13 mouse cellular contexts compared by ENCODE assay signal in the genomic region with DNA sequence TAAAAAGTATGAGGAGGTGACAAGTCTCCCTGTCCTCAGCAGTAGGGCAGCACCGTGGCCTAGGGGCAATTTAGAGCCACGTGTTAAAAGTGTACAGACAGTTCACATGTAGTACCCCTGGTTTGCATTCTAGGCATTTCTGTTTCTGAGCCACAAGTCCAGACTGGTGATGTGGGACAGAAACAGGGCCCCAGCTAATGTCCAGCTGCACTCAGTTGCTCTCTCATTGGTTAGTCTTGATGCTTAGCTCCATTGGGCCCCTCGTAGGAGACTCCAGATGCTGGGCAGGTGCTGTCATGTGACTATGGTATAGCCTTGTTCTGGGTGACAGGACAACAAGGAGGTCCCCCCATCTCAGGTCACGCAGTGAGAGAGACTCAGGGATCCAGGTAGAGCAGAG. TPM values are rescaled to one million over a fixed set of nuclear protein-coding genes. Genes with fewer than 3 reads are reported as not detected.
DNase-seq lines count a peak whose midpoint lies in the region; ATAC-seq and TF ChIP-seq lines count a peak whose summit lies in the region.
"Had no signal": no experiment of that assay in that cellular context is flagged by ENCODE, and none has a peak within 500 bp of the region (broad histone marks: within the 10 kb centered on the region; RNA-seq: fewer than 3 reads in every experiment).

No protein-coding gene starts in this region.

- H3K4me1 ChIP-seq in E14TG2a.4 (replicated peaks; ENCODE audit: low read depth, low read length) = peaks cover 69% of the 10 kb centered on the region
- H3K4me1 ChIP-seq in embryonic facial prominence, embryonic 12.5 days = peaks cover 72% of the 10 kb centered on the region
- peaks cover 77% of the 10 kb centered on the region for H3K4me1 ChIP-seq in hindbrain, embryonic 14.5 days (replicated peaks; ENCODE audit: control insufficient read depth, insufficient read depth, low read length)
- H3K4me1 ChIP-seq in midbrain, embryonic 12.5 days = peaks cover 85% of the 10 kb centered on the region
- peaks cover 14% of the 10 kb centered on the region; the same call in 1 of the 2 replicates for H3K4me1 ChIP-seq in lung, postnatal 0 days (ENCODE audit: insufficient read depth, low read depth, low read length)
- H3K4me1 ChIP-seq: megakaryocyte, embryonic 14.5 days had no signal

- no peaks in the 10 kb centered on the region for H3K27me3 ChIP-seq in E14TG2a.4 (ENCODE audit: insufficient read depth, low read length)
- H3K27me3 ChIP-seq in embryonic facial prominence, embryonic 12.5 days = no peaks in the 10 kb centered on the region
- H3K27me3 ChIP-seq in hindbrain, embryonic 14.5 days (ENCODE audit: control insufficient read depth, insufficient read depth, low read length) = no peaks in the 10 kb centered on the region
- H3K27me3 ChIP-seq in midbrain, embryonic 12.5 days = no peaks in the 10 kb centered on the region
- no peaks in the 10 kb centered on the region for H3K27me3 ChIP-seq in lung, postnatal 0 days (replicated peaks; ENCODE audit: insufficient read depth, low read length)

- 0 out of 2 replicates have a peak, but pooled peaks have one; percentile 0 for TF ChIP-seq CTCF in E14TG2a.4 (conservative IDR thresholded peaks at IDR 0.05; ENCODE audit: low read length)
- TF ChIP-seq CTCF in lung, postnatal 0 days (IDR thresholded peaks at IDR 0.05) = no peak

- 37% methylated on average over 4 of the region's 4 CpGs for WGBS in embryonic facial prominence, embryonic 12.5 days
- WGBS in hindbrain, embryonic 14.5 days = 35% methylated on average over 4 of the region's 4 CpGs
- WGBS in midbrain, embryonic 12.5 days = 36% methylated on average over 4 of the region's 4 CpGs
- 59% methylated on average over 4 of the region's 4 CpGs for WGBS in lung, postnatal 0 days

- peak overlapping the region; percentile 84 for H3K4me2 ChIP-seq in embryonic facial prominence, embryonic 12.5 days (replicated peaks)
- peak overlapping the region; percentile 68 for H3K4me2 ChIP-seq in hindbrain, embryonic 14.5 days (replicated peaks)
- H3K4me2 ChIP-seq in midbrain, embryonic 12.5 days (replicated peaks) = peak overlapping the region; percentile 83
- H3K4me2 ChIP-seq in lung, postnatal 0 days (replicated peaks; ENCODE audit: low read depth, low read length) = no peak overlapping the region

- peaks cover 31% of the 10 kb centered on the region for H3K36me3 ChIP-seq in E14TG2a.4 (ENCODE audit: insufficient read depth, low read length)
- peaks cover 37% of the 10 kb centered on the region for H3K36me3 ChIP-seq in embryonic facial prominence, embryonic 12.5 days
- H3K36me3 ChIP-seq in hindbrain, embryonic 14.5 days (replicated peaks; ENCODE audit: control insufficient read depth, insufficient read depth) = peaks cover 31% of the 10 kb centered on the region
- peaks cover 36% of the 10 kb centered on the region for H3K36me3 ChIP-seq in midbrain, embryonic 12.5 days
- H3K36me3 ChIP-seq in lung, postnatal 0 days (ENCODE audit: insufficient read depth, low read length) = peaks cover 4% of the 10 kb centered on the region; the same call in 1 of the 2 replicates

- no peak for DNase-seq in hindbrain, embryonic 14.5 days (ENCODE audit: low spot score)
- no peak for DNase-seq in lung, postnatal 0 days (ENCODE audit: low spot score)
- no peak for DNase-seq in frontal cortex, postnatal 36 days (ENCODE audit: low spot score in 2 of 2)
- no peak for DNase-seq in adrenal gland, postnatal 36 days
- no peak for DNase-seq in kidney, adult 9 months
- DNase-seq: cerebellum, adult 11-12 months; heart, adult 18-20 months; lung, adult 18-20 months had no signal

- no peak for ATAC-seq in embryonic facial prominence, embryonic 12.5 days (ENCODE audit: insufficient number of reproducible peaks, insufficient read depth, low FRiP score, low TSS enrichment)
- ATAC-seq in hindbrain, embryonic 14.5 days (ENCODE audit: low FRiP score) = no peak
- no peak for ATAC-seq in midbrain, embryonic 12.5 days (ENCODE audit: low FRiP score, low read depth)
- no peak for ATAC-seq in lung, postnatal 0 days

- H3K9ac ChIP-seq in embryonic facial prominence, embryonic 12.5 days = no peak overlapping the region
- H3K9ac ChIP-seq in hindbrain, embryonic 14.5 days = peak overlapping the region; percentile 35; the same call in 1 of the 2 replicates
- peak overlapping the region; percentile 41; the same call in 1 of the 2 replicates for H3K9ac ChIP-seq in midbrain, embryonic 12.5 days (replicated peaks)
- H3K9ac ChIP-seq in lung, postnatal 0 days (replicated peaks; ENCODE audit: low read depth) = no peak overlapping the region

- peak overlapping the region; percentile 46; the same call in 1 of the 2 replicates for H3K27ac ChIP-seq in embryonic facial prominence, embryonic 12.5 days
- H3K27ac ChIP-seq in hindbrain, embryonic 14.5 days = 0 out of 2 replicates have a peak overlapping the region, but pooled peaks have one; percentile 57
- H3K27ac ChIP-seq in midbrain, embryonic 12.5 days (replicated peaks) = peak overlapping the region; percentile 68; the same call in 1 of the 2 replicates
- H3K27ac ChIP-seq in lung, postnatal 0 days (ENCODE audit: low read length) = no peak overlapping the region
- H3K27ac ChIP-seq: stomach, postnatal 0 days had no signal

- no peaks in the 10 kb centered on the region for H3K9me3 ChIP-seq in E14TG2a.4 (ENCODE audit: low read length)
- no peaks in the 10 kb centered on the region for H3K9me3 ChIP-seq in embryonic facial prominence, embryonic 12.5 days
- no peaks in the 10 kb centered on the region for H3K9me3 ChIP-seq in hindbrain, embryonic 14.5 days (ENCODE audit: control insufficient read depth, low read length)
- H3K9me3 ChIP-seq in midbrain, embryonic 12.5 days = 0 out of 2 replicates have a peak, but pooled peaks cover 4% of the 10 kb centered on the region
- no peaks in the 10 kb centered on the region for H3K9me3 ChIP-seq in lung, postnatal 0 days (ENCODE audit: low read length)
- H3K9me3 ChIP-seq: megakaryocyte, embryonic 14.5 days had no signal

- H3K4me3 ChIP-seq in E14TG2a.4 (replicated peaks; ENCODE audit: low read length) = no peak overlapping the region
- H3K4me3 ChIP-seq in embryonic facial prominence, embryonic 12.5 days = peak overlapping the region; percentile 19
- no peak overlapping the region for H3K4me3 ChIP-seq in hindbrain, embryonic 14.5 days (replicated peaks; ENCODE audit: low read length)
- H3K4me3 ChIP-seq in midbrain, embryonic 12.5 days = peak overlapping the region; percentile 80
- H3K4me3 ChIP-seq in lung, postnatal 0 days (ENCODE audit: low read depth, low read length) = no peak overlapping the region
- H3K4me3 ChIP-seq: megakaryocyte, embryonic 14.5 days had no signal

- no peak for TF ChIP-seq EP300 in lung, postnatal 0 days (IDR thresholded peaks at IDR 0.05)

RNA-seq across cellular contexts. Expression of a gene that starts 9.0 kb away (rescaled TPM):
- 15.1 and 17.5 TPM in 2 replicates for polyA plus RNA-seq in embryonic facial prominence, embryonic 12.5 days (2016; fragmentation: Nextera tagmentation; extraction: Ambion mirVana)
- 9.0 and 11.7 TPM in 2 replicates for polyA plus RNA-seq in hindbrain, embryonic 14.5 days (2014; fragmentation: Nextera tagmentation; extraction: Ambion mirVana)
- polyA plus RNA-seq in midbrain, embryonic 12.5 days (2016; fragmentation: Nextera tagmentation; extraction: Ambion mirVana) = 19.8 and 28.1 TPM in 2 replicates
- polyA plus RNA-seq in lung, postnatal 0 days (2015; fragmentation: Nextera tagmentation; extraction: Ambion mirVana) = 10.4 and 11.0 TPM in 2 replicates
- total RNA-seq in adrenal gland, postnatal 36 days (2021) = 10 to 100 TPM; 34.0 to 38.0 TPM

Comparison
In these comparisons a context has a peak if more than half of its experiments do, and no peak if none do; other contexts are left out.
1. H3K4me3 ChIP-seq: peak in embryonic facial prominence, embryonic 12.5 days (single experiment) and midbrain, embryonic 12.5 days (single experiment); none in E14TG2a.4 (single experiment), hindbrain, embryonic 14.5 days (single experiment) and lung, postnatal 0 days (single experiment).
2. H3K9ac ChIP-seq: peak in hindbrain, embryonic 14.5 days (single experiment) and midbrain, embryonic 12.5 days (single experiment); none in embryonic facial prominence, embryonic 12.5 days (single experiment) and lung, postnatal 0 days (single experiment).